Mouse (Mus musculus) ES-Bruce4 (cell line): Measurements from ENCODE around the gene Cdk10. TPM values are rescaled to one million over a fixed set of nuclear protein-coding genes. Genes with fewer than 3 reads are reported as not detected.
A peak's percentile ranks its signal among the peaks of the same experiment; 100 is the strongest.

ENCODE experiments used
- H3K27ac ChIP-seq: 2 replicates; pipeline ENCODE4 v1.5.1; 2012; ENCODE audit warnings: low read length, inconsistent platforms; ENCODE audit not compliant: insufficient read depth
- H3K27me3 ChIP-seq: 2 replicates; pipeline ENCODE4 v1.6.1; 2012; ENCODE audit warnings: mild to moderate bottlenecking, low read length, inconsistent platforms; ENCODE audit not compliant: control insufficient read depth, poor library complexity, insufficient read depth, severe bottlenecking
- H3K36me3 ChIP-seq: 2 replicates; pipeline ENCODE4 v1.6.1; 2012; ENCODE audit warnings: inconsistent platforms, mild to moderate bottlenecking, low read length, moderate library complexity; ENCODE audit not compliant: control insufficient read depth, poor library complexity, insufficient read depth, severe bottlenecking
- H3K4me1 ChIP-seq: one replicate; pipeline ENCODE4 v1.8.1; 2011; ENCODE audit warnings: low read length; ENCODE audit not compliant: control insufficient read depth, insufficient read depth
- H3K4me3 ChIP-seq: 2 replicates; pipeline ENCODE4 v1.5.1; 2011; ENCODE audit warnings: low read depth, mild to moderate bottlenecking, low read length
- H3K9ac ChIP-seq: 2 replicates; pipeline ENCODE4 v1.6.1; 2012; ENCODE audit warnings: low read depth, mild to moderate bottlenecking, inconsistent platforms; ENCODE audit not compliant: poor library complexity, severe bottlenecking
- H3K9me3 ChIP-seq: replicated peaks from 2 replicates; pipeline ENCODE4 v1.6.1; 2012; ENCODE audit warnings: mild to moderate bottlenecking, low read length, inconsistent platforms; ENCODE audit not compliant: control insufficient read depth, poor library complexity, insufficient read depth, severe bottlenecking
- CTCF ChIP-seq: IDR thresholded peaks from one replicate; pipeline ENCODE4 v1.8.1; 2011; ENCODE audit warnings: low read depth, low read length
- EP300 ChIP-seq: IDR thresholded peaks from 2 replicates; pipeline ENCODE4 v1.6.1; 2011; ENCODE audit warnings: low read depth, low read length; ENCODE audit not compliant: insufficient read depth
- POLR2A ChIP-seq: IDR thresholded peaks from one replicate; pipeline ENCODE4 v1.8.1; 2011; ENCODE audit warnings: low read length; ENCODE audit not compliant: insufficient read depth
- polyA plus RNA-seq: library from polyadenylated mRNA; stranded (reverse); fragments of >200 nt; gene quantifications from 2 replicates; pipeline ENCODE4 v1.2.4, GENCODE M21; 2011; ENCODE audit warnings: low read depth; ENCODE audit not compliant: missing spikeins, insufficient read depth, insufficient read length

Cdk10 gene
- polyA plus RNA-seq, 1 experiment, result 34.3 TPM

- H3K4me3 ChIP-seq, result peak overlapping the region; percentile 61; the same call in 1 of the 2 replicates
- no peak overlapping the region for H3K27ac ChIP-seq
- TF ChIP-seq CTCF (no peak), POLR2A (no peak), EP300 (no peak)
- H3K4me1 ChIP-seq, result no peaks in the 10 kb centered on the region
- H3K27me3 ChIP-seq, result no peaks in the 10 kb centered on the region
- H3K9me3 ChIP-seq, result no peaks in the 10 kb centered on the region
- H3K9ac ChIP-seq, result peak overlapping the region; percentile 16; the same call in 1 of the 2 replicates
- H3K36me3 ChIP-seq, result no peaks in the 10 kb centered on the region
Measured at GRCm38 (mm10) chr8:123234918-123235519, 10.4 kb downstream of the Cdk10 start.

- no peak for TF ChIP-seq EP300
- peak; percentile 22 for TF ChIP-seq CTCF
- no peak for TF ChIP-seq POLR2A
- Histone ChIP-seq H3K27me3 (no peaks in the 10 kb centered on the region), H3K9ac (peak within 1 kb of the TSS; percentile 16; the same call in 1 of the 2 replicates), H3K4me3 (peak within 1 kb of the TSS; percentile 61), H3K36me3 (no peaks in the 10 kb centered on the region), H3K4me1 (no peaks in the 10 kb centered on the region), H3K9me3 (no peaks in the 10 kb centered on the region), H3K27ac (no peak within 1 kb of the TSS)
Measured at GRCm38 (mm10) chr8:123235520-123236497, 11.2 kb downstream of the Cdk10 start, which contains the start of gene Spata2l. Gene Spata2l, minus strand, starts transcription at chr8:123236233.

GRCm38 (mm10) chr8:123239398-123239797 is 14.8 kb downstream of the Cdk10 start:
- no peak overlapping the region for H3K4me3 ChIP-seq
- H3K27me3 ChIP-seq, result no peaks in the 10 kb centered on the region
- no peak overlapping the region for H3K27ac ChIP-seq
- H3K36me3 ChIP-seq, result no peaks in the 10 kb centered on the region
- no peaks in the 10 kb centered on the region for H3K4me1 ChIP-seq
- H3K9me3 ChIP-seq, result no peaks in the 10 kb centered on the region
- no peak overlapping the region for H3K9ac ChIP-seq
- TF ChIP-seq CTCF (no peak), POLR2A (no peak)

- no peak overlapping the region for H3K4me3 ChIP-seq
- H3K27me3 ChIP-seq, result no peaks in the 10 kb centered on the region
- no peaks in the 10 kb centered on the region for H3K4me1 ChIP-seq
- no peaks in the 10 kb centered on the region for H3K9me3 ChIP-seq
- no peak for TF ChIP-seq POLR2A
- no peak for TF ChIP-seq CTCF
- TF ChIP-seq EP300, result no peak
- no peak overlapping the region for H3K27ac ChIP-seq
- no peaks in the 10 kb centered on the region for H3K36me3 ChIP-seq
- H3K9ac ChIP-seq, result no peak overlapping the region
Measured at GRCm38 (mm10) chr8:123242107-123242923, 17.7 kb downstream of the Cdk10 start.

GRCm38 (mm10) chr8:123243053-123243452 is 18.4 kb downstream of the Cdk10 start:
- H3K4me1 ChIP-seq, result no peaks in the 10 kb centered on the region
- TF ChIP-seq EP300, result no peak
- TF ChIP-seq CTCF, result peak; percentile 36
- H3K4me3 ChIP-seq, result no peak overlapping the region
- no peak overlapping the region for H3K9ac ChIP-seq
- H3K9me3 ChIP-seq, result no peaks in the 10 kb centered on the region
- no peaks in the 10 kb centered on the region for H3K27me3 ChIP-seq
- no peak overlapping the region for H3K27ac ChIP-seq
- no peaks in the 10 kb centered on the region for H3K36me3 ChIP-seq
